In genomic region chr3:90475831-90476611, GRCm38 (mm10) we compare ENCODE assay signal across 8 mouse cellular contexts. TPM values are rescaled to one million over a fixed set of nuclear protein-coding genes. Genes with fewer than 3 reads are reported as not detected.
DNase-seq lines count a peak whose midpoint lies in the region; ATAC-seq and TF ChIP-seq lines count a peak whose summit lies in the region.

Gene Ilf2 (plus strand): TSS chr3:90476126.

- under 1% methylated on average over 45 of the region's 45 CpGs for WGBS in forebrain, embryonic 12.5 days
- under 1% methylated on average over 45 of the region's 45 CpGs for WGBS in heart, postnatal 0 days
- WGBS in liver, embryonic 16.5 days (ENCODE audit: insufficient replicate concordance), result under 1% methylated on average over 45 of the region's 45 CpGs
- under 1% methylated on average over 45 of the region's 45 CpGs for WGBS in neural tube, embryonic 13.5 days

- TF ChIP-seq CTCF in E14TG2a.4 (conservative IDR thresholded peaks at IDR 0.05; ENCODE audit: low read length), result no peak
- peak; percentile 41 for TF ChIP-seq CTCF in heart, postnatal 0 days (IDR thresholded peaks at IDR 0.05; ENCODE audit: low read depth)
- 0 out of 2 replicates have a peak, but pooled peaks have one; percentile 4 for TF ChIP-seq CTCF in testis, adult 2 months (IDR thresholded peaks at IDR 0.05; ENCODE audit: control insufficient read depth, insufficient read depth, insufficient replicate concordance, low read depth, low read length)

- DNase-seq in c-Kit-positive CD71-positive TER-119-positive erythroid progenitor cells, embryonic 14.5 days (ENCODE audit: low spot score), result peak; percentile 98
- peak; percentile 98 for DNase-seq in heart, postnatal 0 days (ENCODE audit: low spot score)
- DNase-seq in kidney, postnatal 4 days, result peak; percentile 95 to 97

- peak; percentile 95 for TF ChIP-seq EP300 in heart, postnatal 0 days (IDR thresholded peaks at IDR 0.05; ENCODE audit: low read depth)

- peaks cover 40% of the 10 kb centered on the region for H3K36me3 ChIP-seq in E14TG2a.4 (ENCODE audit: insufficient read depth, low read length)
- H3K36me3 ChIP-seq in forebrain, embryonic 12.5 days (replicated peaks), result peaks cover 36% of the 10 kb centered on the region
- H3K36me3 ChIP-seq in heart, postnatal 0 days (replicated peaks; ENCODE audit: control insufficient read depth, insufficient read depth, low read length), result peaks cover 25% of the 10 kb centered on the region
- peaks cover 19% of the 10 kb centered on the region for H3K36me3 ChIP-seq in liver, embryonic 16.5 days (ENCODE audit: control insufficient read depth, insufficient read depth)
- peaks cover 34% of the 10 kb centered on the region for H3K36me3 ChIP-seq in neural tube, embryonic 13.5 days
- H3K36me3 ChIP-seq in testis, adult 2 months (ENCODE audit: control insufficient read depth, insufficient read depth, low read length), result no peaks in the 10 kb centered on the region; the same call in 1 of the 2 replicates

- peaks cover 29% of the 10 kb centered on the region for H3K4me1 ChIP-seq in E14TG2a.4 (replicated peaks; ENCODE audit: low read depth, low read length)
- peaks cover 11% of the 10 kb centered on the region for H3K4me1 ChIP-seq in forebrain, embryonic 12.5 days
- 0 out of 2 replicates have a peak, but pooled peaks cover 2% of the 10 kb centered on the region for H3K4me1 ChIP-seq in heart, postnatal 0 days (ENCODE audit: control insufficient read depth, insufficient read depth)
- H3K4me1 ChIP-seq in liver, embryonic 16.5 days (ENCODE audit: control insufficient read depth, low read depth, low read length), result peaks cover 8% of the 10 kb centered on the region
- peaks cover 14% of the 10 kb centered on the region for H3K4me1 ChIP-seq in neural tube, embryonic 13.5 days (replicated peaks)
- H3K4me1 ChIP-seq in testis, adult 2 months (ENCODE audit: control insufficient read depth, insufficient read depth, low read length), result no peaks in the 10 kb centered on the region; the same call in none of the 2 replicates

- peak; percentile 98 for TF ChIP-seq POLR2A in testis, adult 2 months (IDR thresholded peaks at IDR 0.05; ENCODE audit: control insufficient read depth, low read depth, low read length)

- peak within 1 kb of the TSS; percentile 78 for H3K4me2 ChIP-seq in forebrain, embryonic 12.5 days
- peak within 1 kb of the TSS; percentile 79 for H3K4me2 ChIP-seq in heart, postnatal 0 days (ENCODE audit: low read depth, low read length)
- peak within 1 kb of the TSS; percentile 83 for H3K4me2 ChIP-seq in liver, embryonic 16.5 days (ENCODE audit: low read depth, low read length)
- H3K4me2 ChIP-seq in neural tube, embryonic 13.5 days, result peak within 1 kb of the TSS; percentile 80

- H3K9ac ChIP-seq in forebrain, embryonic 12.5 days, result peak within 1 kb of the TSS; percentile 92
- peak within 1 kb of the TSS; percentile 87 for H3K9ac ChIP-seq in heart, postnatal 0 days (replicated peaks; ENCODE audit: low read depth, low read length)
- peak within 1 kb of the TSS; percentile 93 for H3K9ac ChIP-seq in liver, embryonic 16.5 days (ENCODE audit: low read depth, low read length)
- H3K9ac ChIP-seq in neural tube, embryonic 13.5 days, result peak within 1 kb of the TSS; percentile 94

- ATAC-seq in forebrain, embryonic 12.5 days (ENCODE audit: low FRiP score), result peak; percentile 99
- peak; percentile 99 for ATAC-seq in heart, postnatal 0 days (ENCODE audit: insufficient read depth, low read depth)
- peak; percentile 99 for ATAC-seq in liver, embryonic 16.5 days (ENCODE audit: low read depth)
- peak; percentile 99 for ATAC-seq in neural tube, embryonic 13.5 days (ENCODE audit: low read depth)

- H3K4me3 ChIP-seq in E14TG2a.4 (replicated peaks; ENCODE audit: low read length), result peak within 1 kb of the TSS; percentile 95
- H3K4me3 ChIP-seq in forebrain, embryonic 12.5 days (replicated peaks), result peak within 1 kb of the TSS; percentile 80
- peak within 1 kb of the TSS; percentile 73 for H3K4me3 ChIP-seq in heart, postnatal 0 days (ENCODE audit: low read depth, low read length)
- H3K4me3 ChIP-seq in liver, embryonic 16.5 days (ENCODE audit: low read depth, low read length), result peak within 1 kb of the TSS; percentile 96
- peak within 1 kb of the TSS; percentile 73 for H3K4me3 ChIP-seq in neural tube, embryonic 13.5 days
- peak within 1 kb of the TSS; percentile 93 for H3K4me3 ChIP-seq in testis, adult 2 months (ENCODE audit: control insufficient read depth, low read depth, low read length)

- H3K9me3 ChIP-seq in E14TG2a.4 (ENCODE audit: low read length), result no peaks in the 10 kb centered on the region
- no peaks in the 10 kb centered on the region for H3K9me3 ChIP-seq in forebrain, embryonic 12.5 days
- H3K9me3 ChIP-seq in heart, postnatal 0 days (replicated peaks; ENCODE audit: control insufficient read depth, low read length), result no peaks in the 10 kb centered on the region
- no peaks in the 10 kb centered on the region for H3K9me3 ChIP-seq in liver, embryonic 16.5 days (replicated peaks; ENCODE audit: control insufficient read depth, low read length)
- no peaks in the 10 kb centered on the region for H3K9me3 ChIP-seq in neural tube, embryonic 13.5 days

- H3K27me3 ChIP-seq in E14TG2a.4 (ENCODE audit: insufficient read depth, low read length), result no peaks in the 10 kb centered on the region
- no peaks in the 10 kb centered on the region for H3K27me3 ChIP-seq in forebrain, embryonic 12.5 days
- no peaks in the 10 kb centered on the region for H3K27me3 ChIP-seq in heart, postnatal 0 days (ENCODE audit: control insufficient read depth, insufficient read depth, low read length)
- no peaks in the 10 kb centered on the region for H3K27me3 ChIP-seq in liver, embryonic 16.5 days (ENCODE audit: control insufficient read depth, insufficient read depth, low read depth, low read length)
- H3K27me3 ChIP-seq in neural tube, embryonic 13.5 days, result no peaks in the 10 kb centered on the region
- H3K27me3 ChIP-seq in testis, adult 2 months (ENCODE audit: control insufficient read depth, insufficient read depth, low read length), result no peaks in the 10 kb centered on the region

- H3K27ac ChIP-seq in forebrain, embryonic 12.5 days, result peak within 1 kb of the TSS; percentile 96
- peak within 1 kb of the TSS; percentile 93 for H3K27ac ChIP-seq in heart, postnatal 0 days (ENCODE audit: low read depth)
- H3K27ac ChIP-seq in liver, embryonic 16.5 days (ENCODE audit: low read length), result peak within 1 kb of the TSS; percentile 85
- H3K27ac ChIP-seq in neural tube, embryonic 13.5 days (replicated peaks), result peak within 1 kb of the TSS; percentile 95
- H3K27ac ChIP-seq in testis, adult 2 months (ENCODE audit: control insufficient read depth, insufficient read depth, low read depth, low read length), result peak within 1 kb of the TSS; percentile 92

RNA-seq across cellular contexts. Expression of gene Ilf2, which starts in this region (rescaled TPM):
- polyA plus RNA-seq in forebrain, embryonic 12.5 days (2016; fragmentation: Nextera tagmentation; extraction: Ambion mirVana), result 351 and 352 TPM in 2 replicates
- total RNA-seq in heart, postnatal 0 days (2014; rRNA removed; ENCODE audit: low replicate concordance), result 46.8 and 53.5 TPM in 2 replicates
- 60.2 and 60.8 TPM in 2 replicates for polyA plus RNA-seq in heart, postnatal 0 days (2015; fragmentation: Nextera tagmentation; extraction: Ambion mirVana)
- polyA plus RNA-seq in liver, embryonic 16.5 days (2015; fragmentation: Nextera tagmentation; extraction: Ambion mirVana), result 44.8 and 48.7 TPM in 2 replicates
- polyA plus RNA-seq in neural tube, embryonic 13.5 days (2015; fragmentation: Nextera tagmentation; extraction: Ambion mirVana), result 280 and 290 TPM in 2 replicates
- 30.8 and 33.2 TPM in 2 replicates for polyA plus RNA-seq in testis, adult 2 months (2012; rRNA removed)

Comparison
In these comparisons a context has a peak if more than half of its experiments do, and no peak if none do; other contexts are left out.
1. Peak in every context shown above with its lines: DNase-seq, ATAC-seq, H3K4me3 ChIP-seq and H3K27ac ChIP-seq.